Mouse (Mus musculus) leukemia stem cell, adult 10-12 weeks (primary cell): ENCODE data around the gene Tacstd2. TPM values are rescaled to one million over a fixed set of nuclear protein-coding genes. Genes with fewer than 3 reads are reported as not detected.

Source experiments
- polyA plus RNA-seq: library from polyadenylated mRNA; stranded (reverse); fragments of >175 nt; gene quantifications from 2 replicates; pipeline ENCODE4 v1.2.3, GENCODE M21; 2012; ENCODE audit warnings: low replicate concordance

Gene Tacstd2
- polyA plus RNA-seq = 0.23 and 0.36 TPM in 2 replicates

DNA sequence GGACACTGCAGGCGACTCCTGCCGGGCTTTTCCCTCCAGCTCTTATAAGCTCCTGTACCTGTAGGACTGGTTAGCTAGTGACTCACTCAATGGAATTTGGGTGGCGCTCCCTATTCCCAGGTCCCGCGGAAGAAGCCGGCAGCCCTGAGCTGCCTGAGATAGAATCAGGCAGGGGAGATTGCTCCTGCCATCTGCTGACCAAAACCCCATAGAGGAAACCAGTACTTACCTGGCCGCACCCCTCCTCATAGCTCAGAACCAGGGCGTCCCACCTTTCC lies at the start of gene Tacstd2:
Gene Tacstd2, minus strand, starts transcription at position 20 of the 278 bp plus-strand sequence.

DNA sequence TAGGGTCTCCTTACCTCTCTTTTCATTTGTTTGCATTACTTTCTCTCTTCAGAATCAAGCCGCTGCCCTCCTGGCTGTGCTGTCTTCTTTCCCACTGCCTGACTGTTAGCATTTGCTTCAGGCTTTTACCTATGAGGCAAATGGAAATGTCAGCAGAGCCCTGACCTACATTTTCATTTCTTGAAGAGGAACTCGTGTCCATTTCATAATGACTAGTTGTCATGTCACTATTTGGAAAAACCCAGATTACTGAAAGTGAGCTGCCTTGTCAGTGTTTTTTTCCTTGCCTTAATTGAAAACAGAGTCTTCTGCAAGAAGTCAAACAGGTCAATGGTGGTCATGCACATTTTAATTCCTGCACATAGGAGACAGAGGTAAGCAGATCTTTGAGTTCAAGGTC lies 43.8 kb downstream of the Tacstd2 start, which contains the start of gene Il23r:
Gene Il23r, minus strand, starts transcription at position 101 of the 400 bp plus-strand sequence.

Other genes with a start within 250 kb of the Tacstd2 start
- gene Il12rb2, start 159.6 kb downstream of the Tacstd2 start, polyA plus RNA-seq = 0.10 and 0.11 TPM in 2 replicates
- gene Il23r, start 43.9 kb downstream of the Tacstd2 start, polyA plus RNA-seq = not detected in 2 replicates